Mouse (Mus musculus) small intestine, adult 2 months (tissue): ENCODE results near the gene Clybl.

Experiments used
- CTCF ChIP-seq: fragments of 200-500 bp; IDR thresholded peaks from 2 replicates; pipeline ENCODE4 v1.5.1; 2012; ENCODE audit warnings: low read depth, mild to moderate bottlenecking, control low read depth, inconsistent platforms, low read length, moderate library complexity, mixed read lengths; ENCODE audit not compliant: insufficient replicate concordance, insufficient read length; ENCODE audit errors: extremely low read depth
- POLR2A ChIP-seq: fragments of 200-500 bp; IDR thresholded peaks from 2 replicates; pipeline ENCODE4 v1.6.1; 2012; ENCODE audit warnings: low read depth, mild to moderate bottlenecking, control low read depth, inconsistent platforms, low read length, moderate library complexity

DNA sequence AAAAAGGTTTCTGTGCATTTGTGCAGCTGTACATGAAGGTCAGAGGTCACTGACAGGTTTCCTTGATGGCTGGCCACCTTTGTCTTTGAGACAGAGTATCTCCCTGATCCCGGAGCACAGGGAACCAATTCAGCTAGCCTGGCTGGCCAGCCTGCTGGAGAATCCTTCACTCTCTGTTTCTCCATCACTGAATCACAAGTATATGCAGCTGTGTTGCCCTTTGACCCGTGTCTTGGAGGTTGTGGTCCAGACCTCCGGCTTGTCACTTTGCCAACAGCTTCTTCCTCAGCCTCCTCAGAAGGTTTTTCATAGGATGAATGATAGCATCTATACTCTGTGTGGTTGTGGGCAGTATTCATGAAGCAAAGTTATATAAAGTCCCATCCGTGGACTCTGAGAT, 217.2 kb downstream of the Clybl start:
- TF ChIP-seq POLR2A (no peak), CTCF (no peak)
